Mouse (Mus musculus): ENCODE measurements around the gene Ifit1. TPM values are rescaled to one million over a fixed set of nuclear protein-coding genes. Genes with fewer than 3 reads are reported as not detected.

Ifit1 gene
- polyA plus RNA-seq (2012; rRNA removed), result 1.8 and 2.1 TPM in 2 replicates

GRCm38 (mm10) chr19:34640623-34641022 is at the start of gene Ifit1, which contains the start of gene Ifit1bl2:
Ifit1 (plus strand) TSS chr19:34640871.
Ifit1bl2 (minus strand) TSS chr19:34640743.

DNA sequence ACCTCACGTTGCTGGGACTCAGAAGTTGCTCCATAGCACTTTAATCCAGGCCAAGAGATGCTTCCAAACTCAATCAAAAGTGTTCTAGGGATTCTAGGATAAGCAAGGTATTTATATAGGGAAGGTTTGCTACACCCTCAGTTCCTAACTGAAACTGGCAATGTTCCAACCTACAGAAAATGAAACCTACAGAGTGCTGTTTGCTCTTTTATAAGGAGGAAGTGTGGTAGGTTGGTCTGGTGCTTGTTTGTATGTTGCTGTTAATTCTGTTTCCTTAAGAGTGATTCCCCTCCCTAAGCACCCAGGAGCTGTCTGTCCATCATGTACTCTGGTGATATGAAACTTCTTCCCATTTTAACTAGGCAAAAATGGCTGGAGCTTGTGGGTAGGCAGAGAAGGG is 38.8 kb upstream of the Ifit1 start, which contains the start of gene Ifit1bl1:
Ifit1bl1 (minus strand) TSS at position 69 of the 400 bp plus-strand sequence.

GRCm38 (mm10) chr19:34607237-34608051 is 33.2 kb upstream of the Ifit1 start, which contains the start of gene Ifit3b:
Ifit3b (plus strand) TSS chr19:34607970.

Other genes starting within 250 kb of the Ifit1 start
- 9.0 and 10.7 TPM in 2 replicates for gene Ch25h, start 165.7 kb upstream of the Ifit1 start, polyA plus RNA-seq (2012; rRNA removed)
- 11.3 and 16.3 TPM in 2 replicates for gene Lipa, start 113.4 kb upstream of the Ifit1 start, polyA plus RNA-seq (2012; rRNA removed)
- gene Ifit2, start 90.2 kb upstream of the Ifit1 start, polyA plus RNA-seq (2012; rRNA removed), result 0.86 and 0.87 TPM in 2 replicates
- 0.41 and 0.59 TPM in 2 replicates for gene Ifit3, start 57.3 kb upstream of the Ifit1 start, polyA plus RNA-seq (2012; rRNA removed)
- gene Ifit1bl1, start 38.9 kb upstream of the Ifit1 start, polyA plus RNA-seq (2012; rRNA removed), result 12.0 and 18.9 TPM in 2 replicates
- 0.14 and 0.25 TPM in 2 replicates for gene Ifit3b, start 32.9 kb upstream of the Ifit1 start, polyA plus RNA-seq (2012; rRNA removed)
- 0.57 and 1.0 TPM in 2 replicates for gene Ifit1bl2, start 128 bp upstream of the Ifit1 start, polyA plus RNA-seq (2012; rRNA removed)
- gene Slc16a12, start 106.4 kb downstream of the Ifit1 start, polyA plus RNA-seq (2012; rRNA removed), result 2.0 and 3.0 TPM in 2 replicates
- 1.9 and 2.1 TPM in 2 replicates for gene Pank1, start 238.6 kb downstream of the Ifit1 start, polyA plus RNA-seq (2012; rRNA removed)